Mouse (Mus musculus): ENCODE measurements at regions not wholly inside any gene's neighbourhood (a gene's known extent, or its start where the extent isn't known, plus 50 kb on each side); places are given as distances from the start of the nearest gene placed in this dataset.

GRCm38 (mm10) chr15:27216387-27216786 is 250.1 kb upstream of the Ank start:
- H3K27ac ChIP-seq (replicated peaks), result no peak overlapping the region
- no peak for ATAC-seq (ENCODE audit: extremely low read depth, insufficient number of reproducible peaks, low FRiP score, low TSS enrichment)
- no peaks in the 10 kb centered on the region for H3K4me1 ChIP-seq
- no peak overlapping the region for H3K4me2 ChIP-seq
- no peak overlapping the region for H3K4me3 ChIP-seq
- peaks cover 4% of the 10 kb centered on the region; the same call in 1 of the 2 replicates for H3K9me3 ChIP-seq
- WGBS, result 57% methylated on average over 7 of the region's 7 CpGs
- no peaks in the 10 kb centered on the region for H3K36me3 ChIP-seq
- no peaks in the 10 kb centered on the region for H3K27me3 ChIP-seq (replicated peaks)
- no peak overlapping the region for H3K9ac ChIP-seq

- Histone ChIP-seq H3K4me1 (no peaks in the 10 kb centered on the region), H3K27ac (replicated peaks) (no peak overlapping the region), H3K4me2 (no peak overlapping the region), H3K27me3 (replicated peaks) (no peaks in the 10 kb centered on the region), H3K9ac (no peak overlapping the region), H3K9me3 (no peaks in the 10 kb centered on the region), H3K36me3 (no peaks in the 10 kb centered on the region), H3K4me3 (no peak overlapping the region)
- 87% methylated on average over 3 of the region's 3 CpGs for WGBS
- ATAC-seq (ENCODE audit: extremely low read depth, insufficient number of reproducible peaks, low FRiP score, low TSS enrichment), result no peak
Measured at GRCm38 (mm10) chr15:27219126-27219738, 247.2 kb upstream of the Ank start.

- H3K4me3 ChIP-seq, result no peak overlapping the region
Measured at GRCm38 (mm10) chr15:27223610-27224511, 242.6 kb upstream of the Ank start.

GRCm38 (mm10) chr15:27224512-27224850 is 242.0 kb upstream of the Ank start:
- ATAC-seq (ENCODE audit: extremely low read depth, insufficient number of reproducible peaks, low FRiP score, low TSS enrichment), result no peak
- H3K4me1 ChIP-seq, result no peaks in the 10 kb centered on the region
- WGBS, result 76% methylated on average over 4 of the region's 4 CpGs

More at GRCm38 (mm10) chr15:27223610-27224511, 242.6 kb upstream of the Ank start:
- Histone ChIP-seq H3K36me3 (no peaks in the 10 kb centered on the region), H3K9ac (no peak overlapping the region), H3K4me2 (no peak overlapping the region), H3K9me3 (no peaks in the 10 kb centered on the region), H3K4me1 (no peaks in the 10 kb centered on the region), H3K27ac (replicated peaks) (no peak overlapping the region), H3K27me3 (replicated peaks) (no peaks in the 10 kb centered on the region)
- ATAC-seq (ENCODE audit: extremely low read depth, insufficient number of reproducible peaks, low FRiP score, low TSS enrichment), result no peak
- 66% methylated on average over 14 of the region's 14 CpGs for WGBS

GRCm38 (mm10) chr15:27232804-27233203 is 233.7 kb upstream of the Ank start:
- 76% methylated on average over 5 of the region's 5 CpGs for WGBS
- no peak overlapping the region for H3K9ac ChIP-seq
- H3K4me1 ChIP-seq, result peaks cover 4% of the 10 kb centered on the region
- no peak for ATAC-seq (ENCODE audit: extremely low read depth, insufficient number of reproducible peaks, low FRiP score, low TSS enrichment)
- no peak overlapping the region for H3K4me2 ChIP-seq
- H3K27me3 ChIP-seq (replicated peaks), result no peaks in the 10 kb centered on the region
- no peaks in the 10 kb centered on the region for H3K36me3 ChIP-seq
- H3K9me3 ChIP-seq, result no peaks in the 10 kb centered on the region
- no peak overlapping the region for H3K27ac ChIP-seq (replicated peaks)
- H3K4me3 ChIP-seq, result no peak overlapping the region

More at GRCm38 (mm10) chr15:27224512-27224850, 242.0 kb upstream of the Ank start:
- Histone ChIP-seq H3K4me3 (no peak overlapping the region), H3K4me2 (no peak overlapping the region), H3K9me3 (no peaks in the 10 kb centered on the region), H3K36me3 (no peaks in the 10 kb centered on the region), H3K27me3 (replicated peaks) (no peaks in the 10 kb centered on the region), H3K9ac (no peak overlapping the region), H3K27ac (replicated peaks) (no peak overlapping the region)

GRCm38 (mm10) chr15:27234770-27235169 is 231.7 kb upstream of the Ank start:
- 19% methylated on average over 4 of the region's 4 CpGs for WGBS

GRCm38 (mm10) chr15:27238301-27238700 is 228.2 kb upstream of the Ank start:
- no peak for ATAC-seq (ENCODE audit: extremely low read depth, insufficient number of reproducible peaks, low FRiP score, low TSS enrichment)
- WGBS, result 50% methylated on average over 1 of the region's 1 CpGs
- peak overlapping the region; percentile 67; the same call in 1 of the 2 replicates for H3K27ac ChIP-seq (replicated peaks)

More at GRCm38 (mm10) chr15:27234770-27235169, 231.7 kb upstream of the Ank start:
- H3K4me2 ChIP-seq, result no peak overlapping the region
- H3K4me3 ChIP-seq, result no peak overlapping the region
- peaks cover 12% of the 10 kb centered on the region for H3K4me1 ChIP-seq
- no peaks in the 10 kb centered on the region for H3K27me3 ChIP-seq (replicated peaks)
- H3K36me3 ChIP-seq, result no peaks in the 10 kb centered on the region
- H3K9me3 ChIP-seq, result no peaks in the 10 kb centered on the region
- no peak overlapping the region for H3K9ac ChIP-seq
- ATAC-seq (ENCODE audit: extremely low read depth, insufficient number of reproducible peaks, low FRiP score, low TSS enrichment), result no peak
- H3K27ac ChIP-seq (replicated peaks), result no peak overlapping the region

GRCm38 (mm10) chr15:27246302-27246701 is 220.2 kb upstream of the Ank start:
- peak; percentile 66 for ATAC-seq (ENCODE audit: extremely low read depth, insufficient number of reproducible peaks, low FRiP score, low TSS enrichment)
- no peak overlapping the region for H3K9ac ChIP-seq
- H3K4me3 ChIP-seq, result no peak overlapping the region
- H3K36me3 ChIP-seq, result no peaks in the 10 kb centered on the region
- H3K4me1 ChIP-seq, result peaks cover 28% of the 10 kb centered on the region
- peak overlapping the region; percentile 42 for H3K4me2 ChIP-seq
- under 1% methylated on average over 3 of the region's 3 CpGs for WGBS
- H3K27me3 ChIP-seq (replicated peaks), result 0 out of 2 replicates have a peak, but pooled peaks cover 3% of the 10 kb centered on the region
- H3K27ac ChIP-seq (replicated peaks), result peak overlapping the region; percentile 51
- no peaks in the 10 kb centered on the region for H3K9me3 ChIP-seq

More at GRCm38 (mm10) chr15:27238301-27238700, 228.2 kb upstream of the Ank start:
- Histone ChIP-seq H3K27me3 (replicated peaks) (no peaks in the 10 kb centered on the region), H3K4me1 (peaks cover 12% of the 10 kb centered on the region), H3K4me3 (no peak overlapping the region), H3K36me3 (no peaks in the 10 kb centered on the region), H3K4me2 (no peak overlapping the region), H3K9me3 (no peaks in the 10 kb centered on the region), H3K9ac (no peak overlapping the region)

GRCm38 (mm10) chr15:27258984-27259853 is 207.3 kb upstream of the Ank start:
- peaks cover 18% of the 10 kb centered on the region for H3K4me1 ChIP-seq

GRCm38 (mm10) chr15:27259854-27260191 is 206.7 kb upstream of the Ank start:
- no peak overlapping the region for H3K27ac ChIP-seq (replicated peaks)
- no peak overlapping the region for H3K4me3 ChIP-seq
- H3K4me1 ChIP-seq, result peaks cover 18% of the 10 kb centered on the region
- ATAC-seq (ENCODE audit: extremely low read depth, insufficient number of reproducible peaks, low FRiP score, low TSS enrichment), result no peak
- H3K4me2 ChIP-seq, result no peak overlapping the region
- no peaks in the 10 kb centered on the region for H3K9me3 ChIP-seq
- H3K36me3 ChIP-seq, result no peaks in the 10 kb centered on the region
- H3K9ac ChIP-seq, result no peak overlapping the region
- WGBS, result 67% methylated on average over 2 of the region's 2 CpGs
- H3K27me3 ChIP-seq (replicated peaks), result no peaks in the 10 kb centered on the region

More at GRCm38 (mm10) chr15:27258984-27259853, 207.3 kb upstream of the Ank start:
- Histone ChIP-seq H3K36me3 (no peaks in the 10 kb centered on the region), H3K4me2 (no peak overlapping the region), H3K4me3 (no peak overlapping the region), H3K27me3 (replicated peaks) (no peaks in the 10 kb centered on the region), H3K27ac (replicated peaks) (no peak overlapping the region), H3K9me3 (no peaks in the 10 kb centered on the region), H3K9ac (no peak overlapping the region)
- 43% methylated on average over 6 of the region's 6 CpGs for WGBS
- no peak for ATAC-seq (ENCODE audit: extremely low read depth, insufficient number of reproducible peaks, low FRiP score, low TSS enrichment)

- ATAC-seq (ENCODE audit: extremely low read depth, insufficient number of reproducible peaks, low FRiP score, low TSS enrichment), result no peak
- H3K4me1 ChIP-seq, result no peaks in the 10 kb centered on the region
- H3K4me3 ChIP-seq, result no peak overlapping the region
- H3K9ac ChIP-seq, result no peak overlapping the region
- H3K27ac ChIP-seq (replicated peaks), result no peak overlapping the region
- no peaks in the 10 kb centered on the region; the same call in 1 of the 2 replicates for H3K9me3 ChIP-seq
- no peaks in the 10 kb centered on the region for H3K27me3 ChIP-seq (replicated peaks)
- H3K36me3 ChIP-seq, result no peaks in the 10 kb centered on the region
- WGBS, result 89% methylated on average over 2 of the region's 2 CpGs
- H3K4me2 ChIP-seq, result no peak overlapping the region
Measured at GRCm38 (mm10) chr15:27270203-27270602, 196.3 kb upstream of the Ank start.
